Mouse (Mus musculus) left cerebral cortex, adult 8-10 months (tissue): Measurements from ENCODE around the gene Myl3. TPM values are rescaled to one million over a fixed set of nuclear protein-coding genes. Genes with fewer than 3 reads are reported as not detected.

Source experiments
- DNase-seq, 2 experiments: peaks; one replicate each; pipeline ENCODE4 v3.0.0; 2022; ENCODE audit warnings: low spot score in 2 of 2
- total RNA-seq, 4 experiments: library from RNA; stranded (reverse); gene quantifications; 2 replicates each; pipeline ENCODE4 v1.2.4; 2022

The Myl3 gene
- total RNA-seq, 4 experiments from 2014 or later, result 2.4 to 3.2 (median 2.6) TPM; not detected in 1

- DNase-seq, result peak in 1 of 2 experiments; percentile 46
Measured at GRCm38 (mm10) chr9:110729841-110730240, 11.8 kb upstream of the Myl3 start.

GRCm38 (mm10) chr9:110731859-110732258, 9.8 kb upstream of the Myl3 start:
- no peak for DNase-seq

GRCm38 (mm10) chr9:110732623-110733022, 9.0 kb upstream of the Myl3 start:
- no peak for DNase-seq

DNA sequence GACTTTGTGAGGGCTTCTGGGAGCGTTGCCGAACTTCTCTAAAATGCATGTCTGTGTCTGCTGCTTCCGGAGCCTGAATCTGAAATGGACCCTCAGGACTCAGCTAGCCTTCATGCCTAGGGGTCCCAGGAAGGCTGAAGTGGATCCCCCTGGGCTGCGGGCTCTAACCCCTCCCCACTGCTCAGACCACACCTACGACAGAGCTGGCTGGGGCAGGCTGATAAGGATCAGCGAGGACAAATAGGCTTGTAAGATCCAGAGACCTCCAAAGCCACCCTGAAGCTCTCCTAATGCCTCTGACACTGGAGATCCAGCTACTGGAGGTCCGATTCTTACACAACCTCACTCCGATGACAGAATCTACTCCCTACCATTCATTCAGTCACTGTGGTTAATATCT, 8.6 kb upstream of the Myl3 start:
- DNase-seq, result no peak

- no peak for DNase-seq
Measured at GRCm38 (mm10) chr9:110734154-110734553, 7.5 kb upstream of the Myl3 start.

DNA sequence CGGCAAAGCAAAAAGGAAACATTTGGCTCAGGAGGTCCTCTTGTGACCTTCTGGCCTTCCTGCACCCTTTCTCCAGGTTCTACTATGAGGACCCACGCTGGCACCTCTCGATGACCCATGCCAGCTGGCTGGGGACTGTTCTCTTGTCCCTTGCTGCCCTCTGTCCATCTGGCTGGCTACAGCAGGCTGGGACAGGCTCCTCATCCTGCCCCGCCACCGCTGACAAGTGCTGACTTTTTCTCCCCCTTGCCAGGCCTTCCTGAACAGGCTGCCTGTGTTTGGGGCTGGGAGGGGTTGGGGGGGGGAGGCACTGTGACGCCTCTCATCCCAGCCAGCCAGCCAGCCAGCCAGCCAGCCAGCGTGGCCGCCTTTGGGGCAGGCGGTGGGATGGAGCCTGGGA, 5.3 kb upstream of the Myl3 start:
- DNase-seq, result no peak

DNA sequence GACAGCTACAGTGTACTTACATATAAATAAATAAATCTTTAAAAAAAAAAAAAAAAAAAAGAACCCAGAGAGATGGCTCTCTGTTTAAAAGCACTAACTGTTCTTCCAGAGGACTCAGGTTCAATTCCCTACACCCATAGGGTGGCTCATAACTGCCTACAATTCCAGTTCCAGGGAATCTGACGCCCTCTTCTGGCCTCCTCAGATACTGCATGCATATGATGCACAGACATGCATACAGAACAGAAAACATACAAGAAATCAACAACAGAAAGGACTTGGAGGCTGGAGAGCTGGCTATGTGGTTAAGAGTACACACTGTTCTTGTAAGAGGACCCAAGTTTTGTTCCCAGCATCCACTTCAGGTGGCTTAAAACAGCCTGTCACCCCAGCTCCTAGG, 3.6 kb upstream of the Myl3 start:
- no peak for DNase-seq

GRCm38 (mm10) chr9:110739961-110740360, 1.7 kb upstream of the Myl3 start:
- no peak for DNase-seq

DNA sequence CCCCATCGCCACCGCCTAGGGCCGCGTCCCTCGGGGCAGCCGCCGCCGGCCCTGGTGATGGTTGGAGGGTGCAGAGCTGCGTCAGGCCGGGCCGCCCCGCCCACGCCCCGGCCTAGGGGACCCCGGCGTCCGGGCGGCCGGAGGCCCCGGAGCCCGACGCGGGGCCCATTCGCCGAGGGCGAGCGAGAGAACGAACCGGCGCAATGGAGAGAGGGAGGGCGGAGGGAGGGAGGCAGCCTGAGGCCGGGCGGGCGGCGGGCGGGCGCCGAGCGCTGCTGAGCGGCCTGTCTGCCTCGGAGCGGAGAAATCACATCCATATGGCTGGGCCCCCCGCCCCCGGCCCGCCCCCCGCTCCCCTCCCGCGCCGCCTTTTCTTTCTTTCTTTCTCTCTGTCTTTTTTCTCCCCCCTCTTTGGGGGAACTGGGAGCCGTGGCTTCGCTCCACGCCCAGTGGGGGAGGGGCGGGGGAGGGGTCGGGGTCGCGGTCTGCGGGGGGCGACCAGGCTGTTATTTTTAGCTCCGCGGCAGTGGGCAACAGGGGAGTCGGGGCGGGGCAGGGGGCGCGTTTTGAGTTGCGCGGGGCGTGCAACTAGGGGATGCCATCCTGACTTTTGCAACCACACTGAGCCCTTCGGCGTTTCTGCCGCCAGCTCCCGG, 762 bp downstream of the Myl3 start:
- DNase-seq, result no peak

GRCm38 (mm10) chr9:110742951-110743455, 1.3 kb downstream of the Myl3 start:
- no peak for DNase-seq

- DNase-seq, result no peak
Measured at GRCm38 (mm10) chr9:110743456-110744323, 2.0 kb downstream of the Myl3 start.

GRCm38 (mm10) chr9:110745752-110746151, 4.1 kb downstream of the Myl3 start:
- no peak for DNase-seq

DNA sequence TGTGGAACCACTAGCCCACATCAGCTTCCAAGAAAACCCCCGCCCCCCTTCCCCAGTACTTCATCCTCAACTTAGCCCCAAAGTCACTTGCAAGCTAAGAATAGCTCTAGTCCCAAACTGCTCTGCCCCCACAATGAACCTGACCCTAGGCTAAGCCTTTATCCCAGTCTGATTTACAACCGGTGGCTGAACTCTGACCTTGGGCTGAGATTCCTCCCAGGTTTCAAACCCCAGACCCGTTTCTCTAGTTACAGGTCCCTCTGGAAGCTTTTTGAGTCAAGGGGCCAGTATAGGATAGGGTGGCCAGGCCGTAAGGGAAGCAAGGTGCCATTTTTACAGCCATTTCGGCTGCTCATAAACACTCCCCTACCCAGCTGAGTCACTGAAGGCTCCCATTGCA, 4.6 kb downstream of the Myl3 start:
- no peak for DNase-seq

DNA sequence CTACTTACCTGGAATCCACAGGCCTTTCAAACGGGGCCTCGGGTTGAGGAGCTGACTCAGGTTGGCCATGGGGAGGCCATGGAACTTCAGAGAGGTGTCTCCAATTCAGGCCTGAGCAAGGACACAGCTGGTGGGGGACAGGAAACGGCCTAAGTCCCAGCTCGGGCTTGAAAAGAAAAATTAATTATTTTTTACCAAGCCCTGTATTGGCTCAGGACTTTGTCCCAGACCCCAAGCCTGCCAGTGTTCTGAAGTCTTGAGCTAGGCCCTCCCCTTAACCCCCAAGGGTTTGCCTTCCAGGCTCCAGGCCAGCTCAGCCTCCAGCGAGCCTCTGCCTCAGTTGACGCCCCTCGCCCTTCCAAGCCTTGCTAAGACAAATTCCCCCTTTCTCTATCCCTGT, 5.3 kb downstream of the Myl3 start, which contains the start of gene Pth1r:
Gene Pth1r (minus strand): TSS at position 185 of the 400 bp plus-strand sequence.
- no peak for DNase-seq

DNA sequence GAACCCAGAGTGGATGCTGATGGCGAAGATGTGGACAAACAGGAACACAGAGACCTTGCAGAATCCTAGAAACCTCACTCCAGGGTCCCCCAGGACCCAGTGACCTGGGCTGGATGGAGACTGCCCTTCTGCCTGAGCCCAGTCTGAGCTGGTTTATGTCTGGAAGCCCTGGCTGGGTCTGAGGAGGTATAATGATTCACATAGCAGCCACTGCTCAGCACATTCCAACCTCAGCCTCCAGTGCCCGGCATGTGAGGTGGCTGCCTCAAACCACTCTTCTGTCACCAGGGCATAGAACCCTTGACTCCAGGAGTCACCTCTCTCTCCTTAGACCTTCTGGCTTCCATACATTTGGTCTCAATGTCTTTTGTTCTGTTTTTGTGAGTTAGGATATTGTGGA, 6.8 kb downstream of the Myl3 start:
- no peak for DNase-seq

DNA sequence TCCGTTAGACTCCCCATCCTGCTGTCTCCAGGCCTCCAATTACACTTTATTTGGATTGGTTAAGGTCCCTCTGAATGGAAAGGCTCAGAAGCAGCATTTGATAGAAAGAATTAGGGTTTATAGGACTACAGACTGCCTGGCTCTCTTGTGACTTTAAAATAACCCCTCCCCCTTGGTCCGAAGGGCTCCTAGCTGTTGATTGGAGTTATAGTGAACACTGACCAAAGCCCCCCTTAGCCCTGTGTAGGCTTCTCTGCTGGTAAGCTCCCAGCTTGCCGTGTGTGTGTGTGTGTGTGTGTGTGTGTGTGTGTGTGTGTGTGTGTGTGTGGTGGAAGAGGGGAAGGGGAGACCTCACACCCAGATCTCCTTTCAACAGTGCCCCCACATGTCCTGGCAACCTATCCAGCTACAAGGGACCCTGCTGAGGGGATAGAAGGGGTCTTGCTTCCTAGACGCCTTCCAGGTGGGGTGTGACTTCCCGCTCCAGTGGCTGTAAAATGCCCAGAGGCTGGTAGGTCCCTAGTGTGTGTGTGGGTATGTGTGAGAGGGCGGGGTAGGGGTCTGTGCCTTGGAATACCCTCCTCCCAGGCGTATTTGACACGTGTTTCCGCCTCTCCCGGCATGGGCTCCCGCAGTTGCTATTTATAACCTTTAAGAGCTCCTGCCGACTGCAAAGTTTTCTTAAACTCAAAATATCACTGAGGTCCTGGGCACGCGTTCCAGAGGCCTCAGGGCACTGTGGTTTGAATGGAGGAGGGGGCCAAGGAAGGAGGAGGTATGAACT, 8.9 kb downstream of the Myl3 start:
- no peak for DNase-seq

- DNase-seq, result no peak
Measured at GRCm38 (mm10) chr9:110751412-110751811, 9.8 kb downstream of the Myl3 start.

DNA sequence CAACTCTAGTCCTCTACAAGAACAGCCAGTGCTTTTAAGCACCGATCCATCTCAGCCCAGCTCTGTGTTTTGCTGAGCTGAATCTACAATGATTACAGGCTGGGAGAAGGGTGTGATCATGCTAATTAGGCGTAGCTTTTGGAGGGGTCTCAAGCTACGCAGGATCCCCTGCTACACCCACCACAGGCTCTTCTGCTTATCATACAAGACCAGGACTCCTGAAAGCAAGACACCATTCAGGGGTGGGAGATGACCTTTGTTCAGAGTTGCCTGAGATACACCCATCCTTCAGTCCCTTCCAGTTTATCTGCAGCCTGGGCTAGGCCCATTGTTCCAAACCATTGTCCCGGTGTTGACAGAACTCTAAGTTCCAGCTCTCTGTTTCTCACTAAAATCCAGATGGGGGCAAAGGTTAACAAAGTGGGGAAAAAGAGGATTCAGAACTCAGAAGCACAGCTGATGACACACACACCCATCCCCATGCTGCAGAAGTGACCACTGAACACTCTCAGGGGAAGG, 11.3 kb downstream of the Myl3 start:
- DNase-seq, result no peak

DNA sequence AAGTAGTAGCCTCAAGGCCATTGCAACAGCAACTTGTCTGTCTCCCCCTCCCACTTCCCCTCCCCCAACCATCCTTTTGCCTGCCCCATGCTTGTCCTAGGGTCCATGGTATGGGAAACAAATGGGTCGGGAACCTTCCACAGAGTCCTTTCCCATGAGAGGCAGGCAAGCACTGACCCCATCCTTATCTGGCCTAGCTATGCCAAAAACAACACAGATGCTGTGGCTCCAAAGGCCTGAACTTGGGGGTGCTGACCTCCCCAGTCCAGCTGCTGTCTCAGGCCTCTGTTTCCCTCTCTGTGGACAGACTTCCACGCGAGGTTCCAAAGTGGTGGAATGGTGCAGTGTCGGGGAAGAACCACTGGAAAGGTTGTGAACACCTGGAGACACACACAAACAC, 12.1 kb downstream of the Myl3 start:
- no peak for DNase-seq

DNA sequence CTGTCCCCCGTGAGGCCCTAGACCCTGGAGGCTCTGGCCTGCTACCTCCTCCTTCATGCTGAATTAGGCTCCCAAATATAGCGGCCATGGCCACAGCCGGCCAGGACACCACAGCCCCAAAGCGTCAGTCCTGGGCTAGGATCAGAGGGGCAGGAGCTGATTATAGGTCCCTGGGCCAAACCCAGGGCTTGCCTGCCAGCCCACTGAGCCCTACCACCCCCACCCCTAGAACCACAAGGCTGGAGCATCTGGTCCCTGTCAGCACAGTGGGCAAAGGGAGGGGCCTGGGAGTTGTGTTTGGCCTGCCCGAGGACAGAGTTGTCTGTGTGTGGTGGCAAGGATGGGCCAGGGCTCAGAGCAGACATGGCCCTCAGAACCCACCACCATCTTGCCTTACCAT, 16.2 kb downstream of the Myl3 start:
- DNase-seq, result no peak

GRCm38 (mm10) chr9:110758605-110759004, 16.9 kb downstream of the Myl3 start:
- peak in 1 of 2 experiments; percentile 29 for DNase-seq

- DNase-seq, result no peak
Measured at GRCm38 (mm10) chr9:110759265-110759664, 17.6 kb downstream of the Myl3 start.
